Mouse (Mus musculus) bone marrow macrophage, adult 2 months (primary cell): ENCODE results near the gene Lonp1.

Experiments
- CTCF ChIP-seq: IDR thresholded peaks from 2 replicates; pipeline ENCODE4 v1.5.1; 2012; ENCODE audit warnings: low read depth, mild to moderate bottlenecking, low read length, moderate library complexity
- POLR2A ChIP-seq: IDR thresholded peaks from 2 replicates; pipeline ENCODE4 v1.6.1; 2012; ENCODE audit warnings: mild to moderate bottlenecking, low read depth, low read length, borderline replicate concordance

- TF ChIP-seq CTCF (no peak), POLR2A (no peak)
Observed at GRCm38 (mm10) chr17:56626754-56627470, at the start of gene Lonp1.
